ENCODE assay signal across 20 mouse cellular contexts in genomic region chr2:75034708-75035107, GRCm38 (mm10).
DNase-seq lines count a peak whose midpoint lies in the region; ATAC-seq and TF ChIP-seq lines count a peak whose summit lies in the region.
"Had no signal": no experiment of that assay in that cellular context is flagged by ENCODE, and none has a peak within 500 bp of the region (broad histone marks: within the 10 kb centered on the region; RNA-seq: fewer than 3 reads in every experiment).

No protein-coding gene starts in this region.

- H3K9me3 ChIP-seq in lung, embryonic 16.5 days (ENCODE audit: control insufficient read depth, low read length), result no peaks in the 10 kb centered on the region
- H3K9me3 ChIP-seq in limb, embryonic 10.5 days (replicated peaks), result no peaks in the 10 kb centered on the region
- H3K9me3 ChIP-seq: embryonic facial prominence, embryonic 13.5 days; forebrain, embryonic 12.5 days; heart, embryonic 12.5 days had no signal

- no peak overlapping the region for H3K9ac ChIP-seq in lung, embryonic 16.5 days (ENCODE audit: low read length)
- H3K9ac ChIP-seq: embryonic facial prominence, embryonic 13.5 days; forebrain, embryonic 12.5 days; heart, embryonic 12.5 days had no signal

- no peak for TF ChIP-seq CTCF in gastrocnemius, adult 2 months (IDR thresholded peaks at IDR 0.05)

- H3K4me1 ChIP-seq in lung, embryonic 16.5 days (replicated peaks; ENCODE audit: control insufficient read depth, insufficient read depth, low read length), result no peaks in the 10 kb centered on the region
- H3K4me1 ChIP-seq in limb, embryonic 10.5 days, result peaks cover 29% of the 10 kb centered on the region
- H3K4me1 ChIP-seq: forebrain, embryonic 12.5 days had no signal

- WGBS in lung, embryonic 16.5 days, result 21% methylated on average over 3 of the region's 3 CpGs
- WGBS in limb, embryonic 10.5 days, result 46% methylated on average over 3 of the region's 3 CpGs

- H3K27me3 ChIP-seq in lung, embryonic 16.5 days (ENCODE audit: control insufficient read depth, insufficient read depth, low read depth, low read length), result no peaks in the 10 kb centered on the region
- H3K27me3 ChIP-seq in limb, embryonic 10.5 days (ENCODE audit: low read depth, poor library complexity, severe bottlenecking), result peaks cover 55% of the 10 kb centered on the region
- H3K27me3 ChIP-seq: embryonic facial prominence, embryonic 13.5 days; forebrain, embryonic 12.5 days; heart, embryonic 12.5 days; Patski had no signal

- H3K4me3 ChIP-seq in lung, embryonic 16.5 days (ENCODE audit: low read length), result no peak overlapping the region
- H3K4me3 ChIP-seq in limb, embryonic 10.5 days, result no peak overlapping the region
- no peak overlapping the region for H3K4me3 ChIP-seq in gastrocnemius, adult 2 months
- H3K4me3 ChIP-seq: embryonic facial prominence, embryonic 13.5 days; forebrain, embryonic 12.5 days; heart, embryonic 12.5 days had no signal

- peak; percentile 57; the same call in 1 of the 2 replicates for ATAC-seq in lung, embryonic 16.5 days (ENCODE audit: low read depth)
- ATAC-seq: activated CD4-positive, CD25-positive, alpha-beta regulatory T cell, adult 4 months; forebrain, embryonic 16.5 days; hindbrain, embryonic 16.5 days; Patski had no signal

- no peaks in the 10 kb centered on the region for H3K36me3 ChIP-seq in lung, embryonic 16.5 days (ENCODE audit: control insufficient read depth, insufficient read depth, low read length)
- H3K36me3 ChIP-seq in limb, embryonic 10.5 days, result no peaks in the 10 kb centered on the region
- H3K36me3 ChIP-seq: embryonic facial prominence, embryonic 13.5 days; forebrain, embryonic 12.5 days; heart, embryonic 12.5 days had no signal

- peak; percentile 53 for DNase-seq in heart, adult 11 months
- no peak for DNase-seq in heart, postnatal 36 days
- no peak for DNase-seq in lung, postnatal 25 days (ENCODE audit: low spot score)
- DNase-seq in 3T3-L1 (ENCODE audit: low read depth, low spot score), result peak; percentile 51
- peak; percentile 52 for DNase-seq in limb, embryonic 10.5 days (ENCODE audit: low spot score)
- DNase-seq in gastrocnemius, adult 2 months, result no peak
- DNase-seq: adrenal gland, postnatal 14 days; cerebellum, adult 18-20 months; cerebellum, adult 9-11 months; cerebellum, postnatal 36 days; gastrocnemius, postnatal 36 days; heart, adult 18-20 months had no signal

- intact Hi-C loops in heart, postnatal 36 days (cut with DNase I), result no loop called here
- intact Hi-C loops in gastrocnemius, adult 2 months (cut with DNase I), result no loop called here

- H3K27ac ChIP-seq in lung, embryonic 16.5 days (ENCODE audit: low read length), result no peak overlapping the region
- no peak overlapping the region for H3K27ac ChIP-seq in limb, embryonic 10.5 days
- H3K27ac ChIP-seq in gastrocnemius, adult 2 months, result no peak overlapping the region
- H3K27ac ChIP-seq: embryonic facial prominence, embryonic 13.5 days; forebrain, embryonic 12.5 days had no signal

- no peak overlapping the region for H3K4me2 ChIP-seq in lung, embryonic 16.5 days (ENCODE audit: low read depth, low read length)
- H3K4me2 ChIP-seq: embryonic facial prominence, embryonic 13.5 days; forebrain, embryonic 12.5 days; heart, embryonic 12.5 days had no signal

Comparison
In these comparisons a context has a peak if more than half of its experiments do, and no peak if none do; other contexts are left out.
1. DNase-seq: peak in heart, adult 11 months (single experiment), 3T3-L1 (single experiment) and limb, embryonic 10.5 days (single experiment); none in heart, postnatal 36 days (0 of 2), lung, postnatal 25 days (single experiment) and gastrocnemius, adult 2 months (single experiment).